Mouse (Mus musculus): ENCODE measurements at regions not wholly inside any gene's neighbourhood (a gene's known extent, or its start where the extent isn't known, plus 50 kb on each side); places are given as distances from the start of the nearest gene placed in this dataset.

GRCm38 (mm10) chr10:120528406-120528805, 52.1 kb upstream of the Hmga2 start:
- no peak overlapping the region for H3K9ac ChIP-seq
- H3K36me3 ChIP-seq: no peaks in the 10 kb centered on the region
- no peaks in the 10 kb centered on the region for H3K27me3 ChIP-seq
- H3K4me2 ChIP-seq: no peak overlapping the region
- H3K4me1 ChIP-seq (replicated peaks): no peaks in the 10 kb centered on the region
- no peaks in the 10 kb centered on the region for H3K9me3 ChIP-seq
- no peak for ATAC-seq (ENCODE audit: low read depth)
- H3K4me3 ChIP-seq: no peak overlapping the region
- no peak overlapping the region for H3K27ac ChIP-seq (replicated peaks)
- 91% methylated on average over 5 of the region's 5 CpGs for WGBS

GRCm38 (mm10) chr10:120527951-120528350, 51.7 kb upstream of the Hmga2 start:
- WGBS: 88% methylated on average over 6 of the region's 6 CpGs

DNA sequence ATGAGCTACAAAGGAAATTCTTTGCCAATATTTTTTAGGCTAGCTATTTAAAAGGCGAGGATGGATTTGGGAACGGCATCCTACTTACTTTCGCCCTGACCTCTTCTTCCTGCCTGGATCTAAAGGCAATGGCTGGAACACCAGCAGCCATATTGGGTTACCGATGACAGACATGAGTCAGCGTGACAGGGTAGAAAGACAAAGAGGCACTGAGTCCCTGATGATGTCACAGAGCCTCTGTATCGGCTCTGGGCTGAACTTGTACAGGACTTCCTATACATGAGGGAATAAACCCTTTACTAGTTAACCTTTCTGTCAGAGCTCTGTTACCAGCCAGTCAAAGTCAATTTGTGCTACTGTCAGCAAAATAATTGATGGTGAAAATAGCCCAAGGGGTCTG, 50.7 kb upstream of the Hmga2 start:
- Histone ChIP-seq H3K9ac (no peak overlapping the region), H3K9me3 (no peaks in the 10 kb centered on the region), H3K27ac (replicated peaks) (no peak overlapping the region), H3K4me1 (replicated peaks) (no peaks in the 10 kb centered on the region), H3K4me3 (no peak overlapping the region), H3K27me3 (no peaks in the 10 kb centered on the region), H3K36me3 (no peaks in the 10 kb centered on the region), H3K4me2 (no peak overlapping the region)
- 87% methylated on average over 6 of the region's 6 CpGs for WGBS
- no peak for ATAC-seq (ENCODE audit: low read depth)

More at GRCm38 (mm10) chr10:120527951-120528350, 51.7 kb upstream of the Hmga2 start:
- Histone ChIP-seq H3K9ac (no peak overlapping the region), H3K4me1 (replicated peaks) (no peaks in the 10 kb centered on the region), H3K9me3 (no peaks in the 10 kb centered on the region), H3K4me3 (no peak overlapping the region), H3K27me3 (no peaks in the 10 kb centered on the region), H3K4me2 (no peak overlapping the region), H3K36me3 (no peaks in the 10 kb centered on the region), H3K27ac (replicated peaks) (no peak overlapping the region)
- no peak for ATAC-seq (ENCODE audit: low read depth)
